In the genomic region with DNA sequence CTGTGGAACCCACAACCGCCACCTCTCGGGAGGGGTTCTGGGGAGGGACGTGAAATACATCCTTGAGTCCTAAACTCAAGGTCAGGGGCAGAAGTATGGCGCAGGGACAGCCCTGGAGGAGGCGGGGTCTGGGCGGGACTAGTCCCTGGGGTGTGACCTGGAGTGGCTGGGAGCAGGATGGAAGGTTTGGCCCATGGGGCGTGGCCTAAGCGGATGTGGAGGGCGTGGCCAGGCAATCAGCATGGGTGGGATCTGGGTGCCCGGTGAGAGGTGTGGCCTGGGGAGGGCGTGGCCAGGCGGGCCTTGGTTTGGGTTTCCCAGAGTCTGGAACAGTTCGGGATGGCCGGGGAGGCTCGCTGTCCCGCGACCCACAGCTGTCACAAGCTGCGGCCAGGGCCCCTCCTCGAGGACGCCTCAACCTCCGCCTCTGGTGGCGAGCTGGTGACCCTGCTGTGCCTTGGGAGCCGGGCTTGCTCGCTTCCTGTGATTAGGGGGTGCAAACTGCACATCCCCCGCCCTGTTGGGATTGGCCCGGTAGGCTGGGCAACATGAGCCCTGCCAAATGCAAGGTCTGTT, we compare ENCODE assay signal across 8 mouse cellular contexts. TPM values are rescaled to one million over a fixed set of nuclear protein-coding genes. Genes with fewer than 3 reads are reported as not detected.
DNase-seq lines count a peak whose midpoint lies in the region; ATAC-seq and TF ChIP-seq lines count a peak whose summit lies in the region.

No protein-coding gene starts in this region.

- H3K4me1 ChIP-seq in forebrain, embryonic 11.5 days (replicated peaks; ENCODE audit: control insufficient read depth, insufficient read depth, low read length): no peaks in the 10 kb centered on the region
- peaks cover 16% of the 10 kb centered on the region for H3K4me1 ChIP-seq in heart, embryonic 16.5 days (ENCODE audit: control insufficient read depth, insufficient read depth, low read length)
- peaks cover 28% of the 10 kb centered on the region for H3K4me1 ChIP-seq in liver, embryonic 15.5 days (replicated peaks)
- H3K4me1 ChIP-seq in neural tube, embryonic 12.5 days: peaks cover 9% of the 10 kb centered on the region
- H3K4me1 ChIP-seq in testis, adult 2 months (ENCODE audit: control insufficient read depth, insufficient read depth, low read length): peaks cover 10% of the 10 kb centered on the region

- peak overlapping the region; percentile 30 for H3K4me3 ChIP-seq in forebrain, embryonic 11.5 days (ENCODE audit: low read depth, low read length)
- H3K4me3 ChIP-seq in heart, embryonic 16.5 days (ENCODE audit: low read length): peak overlapping the region; percentile 70
- peak overlapping the region; percentile 58 for H3K4me3 ChIP-seq in liver, embryonic 15.5 days (replicated peaks)
- peak overlapping the region; percentile 35 for H3K4me3 ChIP-seq in neural tube, embryonic 12.5 days
- H3K4me3 ChIP-seq in testis, adult 2 months (ENCODE audit: control insufficient read depth, low read depth, low read length): peak overlapping the region; percentile 77

- under 1% methylated on average over 26 of the region's 26 CpGs for WGBS in forebrain, embryonic 11.5 days
- WGBS in heart, embryonic 16.5 days: under 1% methylated on average over 25 of the region's 26 CpGs
- under 1% methylated on average over 26 of the region's 26 CpGs for WGBS in liver, embryonic 15.5 days (ENCODE audit: insufficient replicate concordance)
- under 1% methylated on average over 26 of the region's 26 CpGs for WGBS in neural tube, embryonic 12.5 days

- TF ChIP-seq POLR2A in testis, adult 2 months (IDR thresholded peaks at IDR 0.05; ENCODE audit: control insufficient read depth, low read depth, low read length): peak; percentile 61; the same call in 1 of the 2 replicates

- DNase-seq in ES-CJ7 (ENCODE audit: low read depth, low spot score): peak; percentile 99
- DNase-seq in c-Kit-positive CD71-positive TER-119-positive erythroid progenitor cells, embryonic 14.5 days (ENCODE audit: low spot score): peak; percentile 90
- DNase-seq in forebrain, embryonic 11.5 days (ENCODE audit: low spot score): peak; percentile 96
- peak; percentile 98 for DNase-seq in kidney, postnatal 25 days

- TF ChIP-seq CTCF in testis, adult 2 months (IDR thresholded peaks at IDR 0.05; ENCODE audit: control insufficient read depth, insufficient read depth, insufficient replicate concordance, low read depth, low read length): no peak

- no peak overlapping the region for H3K27ac ChIP-seq in forebrain, embryonic 11.5 days (ENCODE audit: low read depth, low read length)
- peak overlapping the region; percentile 92 for H3K27ac ChIP-seq in heart, embryonic 16.5 days (ENCODE audit: low read length)
- H3K27ac ChIP-seq in liver, embryonic 15.5 days (replicated peaks): 0 out of 2 replicates have a peak overlapping the region, but pooled peaks have one; percentile 29
- H3K27ac ChIP-seq in neural tube, embryonic 12.5 days: no peak overlapping the region
- H3K27ac ChIP-seq in testis, adult 2 months (ENCODE audit: control insufficient read depth, insufficient read depth, low read depth, low read length): peak overlapping the region; percentile 73

- no peaks in the 10 kb centered on the region for H3K27me3 ChIP-seq in forebrain, embryonic 11.5 days (ENCODE audit: control insufficient read depth, insufficient read depth, low read length)
- H3K27me3 ChIP-seq in heart, embryonic 16.5 days (ENCODE audit: control insufficient read depth, insufficient read depth, low read length): no peaks in the 10 kb centered on the region
- H3K27me3 ChIP-seq in liver, embryonic 15.5 days: no peaks in the 10 kb centered on the region
- peaks cover 11% of the 10 kb centered on the region; the same call in 1 of the 2 replicates for H3K27me3 ChIP-seq in neural tube, embryonic 12.5 days (replicated peaks)
- H3K27me3 ChIP-seq in testis, adult 2 months (ENCODE audit: control insufficient read depth, insufficient read depth, low read length): no peaks in the 10 kb centered on the region

- no peaks in the 10 kb centered on the region for H3K36me3 ChIP-seq in forebrain, embryonic 11.5 days (ENCODE audit: control insufficient read depth, insufficient read depth, low read length)
- H3K36me3 ChIP-seq in heart, embryonic 16.5 days (ENCODE audit: control insufficient read depth, insufficient read depth): 0 out of 2 replicates have a peak, but pooled peaks cover 2% of the 10 kb centered on the region
- no peaks in the 10 kb centered on the region for H3K36me3 ChIP-seq in liver, embryonic 15.5 days (replicated peaks)
- H3K36me3 ChIP-seq in neural tube, embryonic 12.5 days: no peaks in the 10 kb centered on the region
- no peaks in the 10 kb centered on the region for H3K36me3 ChIP-seq in testis, adult 2 months (ENCODE audit: control insufficient read depth, insufficient read depth, low read length)

- peak; percentile 92 for ATAC-seq in forebrain, embryonic 11.5 days (replicated peaks; ENCODE audit: low FRiP score)
- peak; percentile 98 for ATAC-seq in heart, embryonic 16.5 days (replicated peaks; ENCODE audit: extremely low read depth, insufficient read depth, low FRiP score)
- peak; percentile 94 for ATAC-seq in liver, embryonic 15.5 days (ENCODE audit: insufficient read depth)
- peak; percentile 66 for ATAC-seq in neural tube, embryonic 12.5 days (ENCODE audit: low FRiP score, low read depth)

- H3K9me3 ChIP-seq in forebrain, embryonic 11.5 days (ENCODE audit: control insufficient read depth, low read length): no peaks in the 10 kb centered on the region
- 0 out of 2 replicates have a peak, but pooled peaks cover 2% of the 10 kb centered on the region for H3K9me3 ChIP-seq in heart, embryonic 16.5 days (replicated peaks; ENCODE audit: control insufficient read depth, low read length)
- no peaks in the 10 kb centered on the region for H3K9me3 ChIP-seq in liver, embryonic 15.5 days (replicated peaks)
- H3K9me3 ChIP-seq in neural tube, embryonic 12.5 days: no peaks in the 10 kb centered on the region

- peak overlapping the region; percentile 59 for H3K4me2 ChIP-seq in forebrain, embryonic 11.5 days (ENCODE audit: low read depth, low read length, severe bottlenecking)
- peak overlapping the region; percentile 88 for H3K4me2 ChIP-seq in heart, embryonic 16.5 days (ENCODE audit: low read depth, low read length)
- peak overlapping the region; percentile 79 for H3K4me2 ChIP-seq in liver, embryonic 15.5 days
- H3K4me2 ChIP-seq in neural tube, embryonic 12.5 days (replicated peaks): peak overlapping the region; percentile 67

- H3K9ac ChIP-seq in forebrain, embryonic 11.5 days (ENCODE audit: low read length): no peak overlapping the region
- peak overlapping the region; percentile 80 for H3K9ac ChIP-seq in heart, embryonic 16.5 days (ENCODE audit: low read length)
- no peak overlapping the region for H3K9ac ChIP-seq in liver, embryonic 15.5 days
- peak overlapping the region; percentile 18; the same call in 1 of the 2 replicates for H3K9ac ChIP-seq in neural tube, embryonic 12.5 days

RNA-seq across cellular contexts. Expression of gene Acacb, which starts 29.3 kb away (rescaled TPM):
- 1.3 and 1.9 TPM in 2 replicates for polyA plus RNA-seq in forebrain, embryonic 11.5 days (2014; fragmentation: Nextera tagmentation; extraction: Ambion mirVana)
- 12.0 and 13.9 TPM in 2 replicates for polyA plus RNA-seq in heart, embryonic 16.5 days (2015; fragmentation: Nextera tagmentation; extraction: Ambion mirVana)
- polyA plus RNA-seq in liver, embryonic 15.5 days (2015; fragmentation: Nextera tagmentation; extraction: Ambion mirVana): 0.43 and 0.45 TPM in 2 replicates
- 0.80 and 1.8 TPM in 2 replicates for polyA plus RNA-seq in neural tube, embryonic 12.5 days (2016; fragmentation: Nextera tagmentation; extraction: Ambion mirVana)
- 3.0 and 4.6 TPM in 2 replicates for polyA plus RNA-seq in testis, adult 2 months (2012; rRNA removed)

RNA-seq across cellular contexts. Expression of gene Ung, which starts 45.5 kb away (rescaled TPM):
- 49.4 and 50.6 TPM in 2 replicates for polyA plus RNA-seq in forebrain, embryonic 11.5 days (2014; fragmentation: Nextera tagmentation; extraction: Ambion mirVana)
- polyA plus RNA-seq in heart, embryonic 16.5 days (2015; fragmentation: Nextera tagmentation; extraction: Ambion mirVana): 42.7 and 43.0 TPM in 2 replicates
- 18.2 and 19.0 TPM in 2 replicates for polyA plus RNA-seq in liver, embryonic 15.5 days (2015; fragmentation: Nextera tagmentation; extraction: Ambion mirVana)
- 25.2 and 25.8 TPM in 2 replicates for polyA plus RNA-seq in neural tube, embryonic 12.5 days (2016; fragmentation: Nextera tagmentation; extraction: Ambion mirVana)
- polyA plus RNA-seq in testis, adult 2 months (2012; rRNA removed): 8.2 and 9.4 TPM in 2 replicates

RNA-seq across cellular contexts. Expression of gene Alkbh2, which starts 47.7 kb away (rescaled TPM):
- polyA plus RNA-seq in forebrain, embryonic 11.5 days (2014; fragmentation: Nextera tagmentation; extraction: Ambion mirVana): 12.6 and 12.9 TPM in 2 replicates
- polyA plus RNA-seq in heart, embryonic 16.5 days (2015; fragmentation: Nextera tagmentation; extraction: Ambion mirVana): 7.3 and 8.0 TPM in 2 replicates
- polyA plus RNA-seq in liver, embryonic 15.5 days (2015; fragmentation: Nextera tagmentation; extraction: Ambion mirVana): 3.1 and 4.1 TPM in 2 replicates
- polyA plus RNA-seq in neural tube, embryonic 12.5 days (2016; fragmentation: Nextera tagmentation; extraction: Ambion mirVana): 10.7 and 10.9 TPM in 2 replicates
- polyA plus RNA-seq in testis, adult 2 months (2012; rRNA removed): 2.2 and 3.1 TPM in 2 replicates

Comparison
In these comparisons a context has a peak if more than half of its experiments do, and no peak if none do; other contexts are left out.
1. H3K27ac ChIP-seq: peak in heart, embryonic 16.5 days (single experiment), liver, embryonic 15.5 days (single experiment) and testis, adult 2 months (single experiment); none in forebrain, embryonic 11.5 days (single experiment) and neural tube, embryonic 12.5 days (single experiment).
2. H3K9ac ChIP-seq: peak in heart, embryonic 16.5 days (single experiment) and neural tube, embryonic 12.5 days (single experiment); none in forebrain, embryonic 11.5 days (single experiment) and liver, embryonic 15.5 days (single experiment).
3. Peak in every context shown above with its lines, with median percentiles within 50 percentile points of each other: DNase-seq, ATAC-seq, H3K4me2 ChIP-seq and H3K4me3 ChIP-seq.